Mouse (Mus musculus) heart, embryonic 11.5 days (tissue): Measurements from ENCODE around the gene Gper1. TPM values are rescaled to one million over a fixed set of nuclear protein-coding genes. Genes with fewer than 3 reads are reported as not detected.

Experiments used
- ATAC-seq: fragments of 200-750 bp; cut with Nextera tagmentation; replicated peaks from 2 replicates; pipeline ENCODE4 v1.8.0; 2017; ENCODE audit warnings: moderate library complexity; ENCODE audit not compliant: insufficient number of reproducible peaks, low FRiP score, low TSS enrichment
- H3K27ac ChIP-seq: fragments of 300-500 bp; sonication (generic); 2 replicates; pipeline ENCODE4 v1.5.1; 2014; ENCODE audit warnings: mild to moderate bottlenecking, low read depth, low read length
- H3K27me3 ChIP-seq: fragments of 300-500 bp; sonication (generic); 2 replicates; pipeline ENCODE4 v1.6.1; 2014; ENCODE audit warnings: mild to moderate bottlenecking, low read length, mixed read lengths; ENCODE audit not compliant: control insufficient read depth, insufficient read depth
- H3K36me3 ChIP-seq: fragments of 300-500 bp; sonication (generic); 2 replicates; pipeline ENCODE4 v1.6.1; 2014; ENCODE audit warnings: mild to moderate bottlenecking, low read length, moderate library complexity, mixed read lengths; ENCODE audit not compliant: control insufficient read depth, insufficient read depth
- H3K4me1 ChIP-seq: fragments of 300-500 bp; sonication (generic); 2 replicates; pipeline ENCODE4 v1.6.1; 2014; ENCODE audit warnings: low read length; ENCODE audit not compliant: control insufficient read depth, insufficient read depth
- H3K4me2 ChIP-seq: fragments of 300-500 bp; sonication (generic); 2 replicates; pipeline ENCODE4 v1.6.1; 2014; ENCODE audit warnings: mild to moderate bottlenecking, moderate library complexity
- H3K4me3 ChIP-seq: fragments of 300-500 bp; sonication (generic); 2 replicates; pipeline ENCODE4 v1.5.1; 2014; ENCODE audit warnings: low read depth, low read length
- H3K9ac ChIP-seq: fragments of 300-500 bp; sonication (generic); 2 replicates; pipeline ENCODE4 v1.6.1; 2014; ENCODE audit warnings: mild to moderate bottlenecking, low read depth, low read length, moderate library complexity
- H3K9me3 ChIP-seq: fragments of 300-500 bp; sonication (generic); replicated peaks from 2 replicates; pipeline ENCODE4 v1.6.1; 2016; ENCODE audit warnings: low read length; ENCODE audit not compliant: control insufficient read depth
- WGBS: fragments of 180-500 bp; shearing (Covaris S2); extraction: QIAGEN DNeasy Blood & Tissue Kit; methylation state at CpG from one replicate; pipeline ENCODE4 v1.1.7; 2014; ENCODE audit not compliant: insufficient replicate concordance; 5-methylcytosine and 5-hydroxymethylcytosine counted together
- polyA plus RNA-seq: library from polyadenylated mRNA; unstranded; fragments of >200 nt; fragmentation: Nextera tagmentation; extraction: Ambion mirVana; gene quantifications from 2 replicates; pipeline ENCODE4 v1.2.1, GENCODE M21; 2014

The Gper1 gene
- polyA plus RNA-seq, 1 experiment from 2014 or later = 0.57 TPM

- H3K9ac ChIP-seq = no peak overlapping the region
- no peak for ATAC-seq
- H3K27me3 ChIP-seq = no peaks in the 10 kb centered on the region
- no peaks in the 10 kb centered on the region for H3K9me3 ChIP-seq
- no peaks in the 10 kb centered on the region for H3K4me1 ChIP-seq
- no peak overlapping the region for H3K4me3 ChIP-seq
- no peak overlapping the region for H3K4me2 ChIP-seq
- 78% methylated on average over 5 of the region's 5 CpGs for WGBS
- H3K36me3 ChIP-seq = no peaks in the 10 kb centered on the region
- H3K27ac ChIP-seq = no peak overlapping the region
These were observed 17.5 kb downstream of the Gper1 start for GRCm38 (mm10) chr5:139440451-139440850.

GRCm38 (mm10) chr5:139440926-139441725 lies 18.2 kb downstream of the Gper1 start:
- WGBS = 86% methylated on average over 11 of the region's 11 CpGs

DNA sequence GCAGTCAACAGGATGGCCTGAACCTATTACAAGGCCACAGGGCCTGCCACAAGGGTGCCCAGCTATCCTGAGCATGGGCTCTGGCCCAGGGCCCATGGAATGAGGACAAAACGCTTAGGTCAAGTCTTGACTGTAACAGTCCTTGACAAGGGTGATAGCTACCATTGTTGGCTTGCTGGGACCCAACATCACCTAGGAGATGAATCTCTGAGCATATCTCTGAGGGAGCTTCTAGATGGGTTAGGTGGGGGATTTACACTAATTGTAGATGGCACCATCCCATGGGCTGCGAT lies 18.7 kb downstream of the Gper1 start:
- ATAC-seq = no peak
- H3K9me3 ChIP-seq = no peaks in the 10 kb centered on the region
- H3K27me3 ChIP-seq = no peaks in the 10 kb centered on the region
- H3K4me3 ChIP-seq = no peak overlapping the region
- no peaks in the 10 kb centered on the region for H3K4me1 ChIP-seq
- 84% methylated on average over 2 of the region's 2 CpGs for WGBS
- no peak overlapping the region for H3K4me2 ChIP-seq
- H3K9ac ChIP-seq = no peak overlapping the region
- H3K36me3 ChIP-seq = no peaks in the 10 kb centered on the region
- no peak overlapping the region for H3K27ac ChIP-seq

More at GRCm38 (mm10) chr5:139440926-139441725, 18.2 kb downstream of the Gper1 start:
- Histone ChIP-seq H3K4me2 (no peak overlapping the region), H3K27me3 (no peaks in the 10 kb centered on the region), H3K9ac (no peak overlapping the region), H3K27ac (no peak overlapping the region), H3K9me3 (no peaks in the 10 kb centered on the region), H3K4me1 (no peaks in the 10 kb centered on the region), H3K4me3 (no peak overlapping the region), H3K36me3 (no peaks in the 10 kb centered on the region)
- no peak for ATAC-seq

DNA sequence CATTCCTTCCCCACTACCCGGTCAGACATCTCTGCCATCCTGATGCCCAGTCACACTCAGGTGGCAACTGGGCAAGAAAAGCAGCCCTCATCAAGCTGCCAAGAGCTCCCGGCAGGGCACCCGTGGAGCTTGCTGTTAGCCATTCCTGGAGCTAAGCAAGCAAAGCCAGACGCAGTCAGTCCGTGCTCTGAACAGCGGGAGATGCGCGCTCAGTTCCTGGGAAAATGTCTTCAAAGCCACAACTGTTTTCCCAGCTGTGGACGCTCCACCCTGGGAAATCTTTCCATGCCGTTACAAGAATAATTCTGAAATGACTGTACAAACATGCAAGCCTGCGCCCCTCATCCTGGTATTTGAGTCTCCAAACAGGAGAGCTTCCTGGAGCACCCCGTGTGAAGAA lies 19.5 kb downstream of the Gper1 start:
- no peaks in the 10 kb centered on the region for H3K27me3 ChIP-seq
- H3K36me3 ChIP-seq = no peaks in the 10 kb centered on the region
- H3K9me3 ChIP-seq = no peaks in the 10 kb centered on the region
- no peaks in the 10 kb centered on the region for H3K4me1 ChIP-seq
- H3K27ac ChIP-seq = no peak overlapping the region
- no peak overlapping the region for H3K9ac ChIP-seq
- no peak overlapping the region for H3K4me2 ChIP-seq
- no peak overlapping the region for H3K4me3 ChIP-seq
- WGBS = 81% methylated on average over 12 of the region's 12 CpGs
- ATAC-seq = no peak

DNA sequence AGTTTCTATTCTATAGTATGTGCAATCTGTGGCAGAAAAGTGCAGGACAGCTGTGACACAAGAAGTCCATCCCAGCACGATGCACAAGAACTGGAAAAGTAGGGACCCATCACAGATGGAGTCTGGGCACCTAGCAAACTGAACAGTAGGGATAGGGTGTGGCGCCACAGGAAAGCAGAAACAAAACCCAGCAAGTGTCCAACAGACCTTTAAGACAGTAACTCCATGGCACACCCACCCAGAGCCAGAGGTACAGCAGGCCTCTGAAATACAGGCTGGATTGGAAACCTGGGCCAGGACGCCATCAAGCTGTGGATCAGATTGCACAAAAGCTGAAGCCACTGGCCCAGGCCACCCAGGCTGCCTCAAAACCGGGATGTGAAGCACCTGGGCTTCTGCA lies 20.0 kb downstream of the Gper1 start:
- 78% methylated on average over 4 of the region's 4 CpGs for WGBS
- Histone ChIP-seq H3K9ac (no peak overlapping the region), H3K9me3 (no peaks in the 10 kb centered on the region), H3K4me1 (no peaks in the 10 kb centered on the region), H3K27ac (no peak overlapping the region), H3K36me3 (no peaks in the 10 kb centered on the region), H3K4me2 (no peak overlapping the region), H3K4me3 (no peak overlapping the region), H3K27me3 (no peaks in the 10 kb centered on the region)
- ATAC-seq = no peak

- Histone ChIP-seq H3K36me3 (no peaks in the 10 kb centered on the region), H3K9ac (no peak overlapping the region), H3K4me1 (peaks cover 7% of the 10 kb centered on the region; the same call in 1 of the 2 replicates), H3K4me3 (no peak overlapping the region), H3K9me3 (no peaks in the 10 kb centered on the region), H3K27ac (no peak overlapping the region), H3K27me3 (no peaks in the 10 kb centered on the region), H3K4me2 (no peak overlapping the region)
- no peak for ATAC-seq
- WGBS = 80% methylated on average over 8 of the region's 8 CpGs
These were observed 22.3 kb downstream of the Gper1 start for GRCm38 (mm10) chr5:139445258-139445657.

DNA sequence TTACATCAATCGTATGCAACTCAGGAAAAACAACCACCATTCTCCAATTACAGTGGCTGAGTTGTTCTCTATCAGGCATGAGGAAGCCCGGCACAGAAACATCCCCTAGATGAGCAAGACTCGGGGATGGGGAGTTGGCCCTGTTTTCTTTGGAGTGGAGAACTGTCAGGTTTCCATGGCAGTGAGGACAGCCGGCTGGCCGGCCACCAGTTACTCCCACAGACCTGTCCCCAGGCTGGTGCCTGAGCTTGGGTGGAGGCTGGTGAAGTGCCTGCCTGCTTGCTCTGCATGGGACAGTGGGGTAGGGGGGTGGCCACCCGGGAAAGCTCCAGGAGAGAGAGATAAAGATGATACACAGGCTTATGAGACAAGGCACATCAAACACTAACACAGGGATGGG lies 25.1 kb downstream of the Gper1 start:
- Histone ChIP-seq H3K27me3 (no peaks in the 10 kb centered on the region), H3K27ac (no peak overlapping the region), H3K9me3 (no peaks in the 10 kb centered on the region), H3K4me2 (no peak overlapping the region), H3K4me3 (no peak overlapping the region), H3K4me1 (peaks cover 7% of the 10 kb centered on the region; the same call in 1 of the 2 replicates), H3K36me3 (no peaks in the 10 kb centered on the region), H3K9ac (no peak overlapping the region)
- ATAC-seq = no peak
- WGBS = 54% methylated on average over 6 of the region's 6 CpGs

GRCm38 (mm10) chr5:139449161-139449791 lies 26.3 kb downstream of the Gper1 start:
- H3K4me1 ChIP-seq = peaks cover 7% of the 10 kb centered on the region; the same call in 1 of the 2 replicates
- H3K4me2 ChIP-seq = no peak overlapping the region
- ATAC-seq = no peak
- no peak overlapping the region for H3K27ac ChIP-seq
- 55% methylated on average over 5 of the region's 5 CpGs for WGBS
- H3K4me3 ChIP-seq = no peak overlapping the region
- no peak overlapping the region for H3K9ac ChIP-seq
- no peaks in the 10 kb centered on the region for H3K27me3 ChIP-seq
- no peaks in the 10 kb centered on the region for H3K9me3 ChIP-seq
- no peaks in the 10 kb centered on the region for H3K36me3 ChIP-seq

GRCm38 (mm10) chr5:139449926-139450325 lies 27.0 kb downstream of the Gper1 start:
- Histone ChIP-seq H3K27me3 (no peaks in the 10 kb centered on the region), H3K9me3 (no peaks in the 10 kb centered on the region), H3K4me3 (no peak overlapping the region), H3K36me3 (no peaks in the 10 kb centered on the region), H3K9ac (no peak overlapping the region), H3K4me2 (no peak overlapping the region), H3K27ac (no peak overlapping the region), H3K4me1 (peaks cover 7% of the 10 kb centered on the region; the same call in 1 of the 2 replicates)
- ATAC-seq = no peak
- WGBS = 36% methylated on average over 4 of the region's 4 CpGs
